Mouse (Mus musculus): ENCODE measurements at regions not wholly inside any gene's neighbourhood (a gene's known extent, or its start where the extent isn't known, plus 50 kb on each side); places are given as distances from the start of the nearest gene placed in this dataset.

DNA sequence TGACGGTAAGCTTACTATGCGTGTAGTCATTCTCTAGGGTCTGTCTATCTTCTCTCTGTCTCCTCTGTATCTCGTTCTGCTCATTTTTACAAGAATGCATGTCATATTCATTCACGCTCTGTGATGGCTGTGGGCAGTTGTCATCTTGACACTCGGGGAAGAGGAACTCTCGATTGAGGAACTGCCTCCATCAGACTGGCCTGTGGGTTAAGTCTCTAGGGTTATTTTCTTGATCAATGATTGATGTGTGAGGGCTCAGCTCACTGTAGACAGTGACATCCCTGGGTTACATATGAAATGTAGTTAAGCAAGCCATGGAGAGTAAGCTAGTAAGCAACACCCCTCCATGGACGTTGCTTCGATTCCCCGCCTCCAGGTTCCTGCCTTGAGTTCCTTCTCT is 178.0 kb upstream of the Rreb1 start:
- no peak for ATAC-seq (ENCODE audit: insufficient number of reproducible peaks, insufficient read depth, low FRiP score, low read depth)
- H3K36me3 ChIP-seq (ENCODE audit: control insufficient read depth, insufficient read depth, low read length) = no peaks in the 10 kb centered on the region
- H3K27me3 ChIP-seq (ENCODE audit: control insufficient read depth, insufficient read depth, low read length) = no peaks in the 10 kb centered on the region
- H3K27ac ChIP-seq (replicated peaks in 1 of 2; ENCODE audit: control insufficient read depth in 1 of 2, insufficient read depth in 1 of 2, low read depth in 2 of 2, low read length in 2 of 2) = no peak overlapping the region
- H3K4me2 ChIP-seq (ENCODE audit: low read length) = no peak overlapping the region
- H3K9ac ChIP-seq (ENCODE audit: low read length) = no peak overlapping the region
- no peak overlapping the region for H3K4me3 ChIP-seq (ENCODE audit: control insufficient read depth in 1 of 2, insufficient read depth in 1 of 2, low read depth in 1 of 2, low read length in 2 of 2)
- H3K4me1 ChIP-seq (ENCODE audit: control insufficient read depth in 2 of 2, insufficient read depth in 2 of 2, low read length in 2 of 2) = peaks cover 28 to 54% of the 10 kb centered on the region in 2 experiments
- no peaks in the 10 kb centered on the region for H3K9me3 ChIP-seq (ENCODE audit: control insufficient read depth, low read length)
- 91% methylated on average over 9 of the region's 9 CpGs for WGBS

DNA sequence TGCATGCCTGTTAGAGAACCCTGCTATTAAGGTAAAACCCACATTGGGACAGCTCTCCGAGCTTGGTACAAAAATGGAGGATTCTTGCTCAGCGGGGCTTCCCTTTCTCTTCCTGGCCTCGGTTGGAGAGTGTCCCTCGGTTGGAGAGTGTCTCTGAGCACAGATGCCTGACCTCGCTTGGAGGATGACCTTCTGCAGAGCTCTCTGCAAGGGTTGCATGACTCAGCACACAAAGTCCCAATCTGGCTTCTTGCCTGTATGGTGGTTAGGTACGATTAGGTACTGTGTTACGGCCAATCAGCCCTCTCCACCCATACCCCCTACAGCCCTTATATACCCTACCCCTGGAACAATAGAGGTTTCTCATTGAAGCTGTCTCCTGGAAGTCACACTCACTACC is 177.1 kb upstream of the Rreb1 start:
- no peak for ATAC-seq (ENCODE audit: insufficient number of reproducible peaks, insufficient read depth, low FRiP score, low read depth)
- 54% methylated on average over 7 of the region's 7 CpGs for WGBS

DNA sequence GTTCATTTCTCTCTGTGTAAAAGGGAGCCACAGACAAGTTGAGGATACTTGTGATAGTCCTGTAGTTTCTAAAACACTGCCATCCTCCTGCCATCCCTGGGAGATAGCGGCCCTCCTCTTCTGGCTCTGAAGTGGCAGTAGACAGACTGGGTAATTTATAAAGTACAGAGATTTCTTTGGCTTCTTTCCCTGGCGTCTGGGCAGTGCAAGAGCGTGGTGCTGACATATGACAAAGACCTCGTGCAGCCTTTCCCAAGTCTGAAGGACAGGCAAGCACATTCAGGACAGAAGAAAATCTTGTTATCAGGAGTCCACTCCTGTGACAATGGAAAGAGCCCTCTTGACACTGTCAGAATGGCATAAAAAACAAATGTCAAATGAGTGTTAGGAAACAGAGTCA is 175.9 kb upstream of the Rreb1 start:
- peak overlapping the region; percentile 35 for H3K4me2 ChIP-seq (ENCODE audit: low read length)
- no peak overlapping the region for H3K9ac ChIP-seq (ENCODE audit: low read length)
- peak; percentile 85 for ATAC-seq (ENCODE audit: insufficient number of reproducible peaks, insufficient read depth, low FRiP score, low read depth)
- H3K27ac ChIP-seq (replicated peaks in 1 of 2; ENCODE audit: control insufficient read depth in 1 of 2, insufficient read depth in 1 of 2, low read depth in 2 of 2, low read length in 2 of 2) = peak overlapping the region; percentile 69 to 75
- no peaks in the 10 kb centered on the region for H3K9me3 ChIP-seq (ENCODE audit: control insufficient read depth, low read length)
- no peaks in the 10 kb centered on the region for H3K27me3 ChIP-seq (ENCODE audit: control insufficient read depth, insufficient read depth, low read length)
- WGBS = 3% methylated on average over 4 of the region's 4 CpGs
- H3K4me1 ChIP-seq (ENCODE audit: control insufficient read depth in 2 of 2, insufficient read depth in 2 of 2, low read length in 2 of 2) = peaks cover 28 to 51% of the 10 kb centered on the region in 2 experiments
- H3K4me3 ChIP-seq (ENCODE audit: control insufficient read depth in 1 of 2, insufficient read depth in 1 of 2, low read depth in 1 of 2, low read length in 2 of 2) = no peak overlapping the region
- no peaks in the 10 kb centered on the region for H3K36me3 ChIP-seq (ENCODE audit: control insufficient read depth, insufficient read depth, low read length)

More for the DNA sequence above, 177.1 kb upstream of the Rreb1 start:
- no peak overlapping the region for H3K9ac ChIP-seq (ENCODE audit: low read length)
- H3K27ac ChIP-seq (replicated peaks in 1 of 2; ENCODE audit: control insufficient read depth in 1 of 2, insufficient read depth in 1 of 2, low read depth in 2 of 2, low read length in 2 of 2) = no peak overlapping the region; a peak in 1 of 4 replicates
- no peaks in the 10 kb centered on the region for H3K9me3 ChIP-seq (ENCODE audit: control insufficient read depth, low read length)
- H3K4me1 ChIP-seq (ENCODE audit: control insufficient read depth in 2 of 2, insufficient read depth in 2 of 2, low read length in 2 of 2) = peaks cover 28 to 51% of the 10 kb centered on the region in 2 experiments
- H3K27me3 ChIP-seq (ENCODE audit: control insufficient read depth, insufficient read depth, low read length) = no peaks in the 10 kb centered on the region
- no peak overlapping the region for H3K4me3 ChIP-seq (ENCODE audit: control insufficient read depth in 1 of 2, insufficient read depth in 1 of 2, low read depth in 1 of 2, low read length in 2 of 2)
- no peaks in the 10 kb centered on the region for H3K36me3 ChIP-seq (ENCODE audit: control insufficient read depth, insufficient read depth, low read length)
- H3K4me2 ChIP-seq (ENCODE audit: low read length) = no peak overlapping the region

- no peaks in the 10 kb centered on the region for H3K27me3 ChIP-seq (ENCODE audit: control insufficient read depth, insufficient read depth, low read length)
- H3K4me3 ChIP-seq (ENCODE audit: control insufficient read depth in 1 of 2, insufficient read depth in 1 of 2, low read depth in 1 of 2, low read length in 2 of 2) = no peak overlapping the region
- H3K9ac ChIP-seq (ENCODE audit: low read length) = no peak overlapping the region
- H3K9me3 ChIP-seq (ENCODE audit: control insufficient read depth, low read length) = no peaks in the 10 kb centered on the region
- ATAC-seq (ENCODE audit: insufficient number of reproducible peaks, insufficient read depth, low FRiP score, low read depth) = no peak
- 74% methylated on average over 8 of the region's 8 CpGs for WGBS
- H3K36me3 ChIP-seq (ENCODE audit: control insufficient read depth, insufficient read depth, low read length) = no peaks in the 10 kb centered on the region
- no peak overlapping the region for H3K4me2 ChIP-seq (ENCODE audit: low read length)
- H3K27ac ChIP-seq (replicated peaks in 1 of 2; ENCODE audit: control insufficient read depth in 1 of 2, insufficient read depth in 1 of 2, low read depth in 2 of 2, low read length in 2 of 2) = no peak overlapping the region
- H3K4me1 ChIP-seq (ENCODE audit: control insufficient read depth in 2 of 2, insufficient read depth in 2 of 2, low read length in 2 of 2) = peaks cover 22 to 42% of the 10 kb centered on the region in 2 experiments
These were observed 174.8 kb upstream of the Rreb1 start for GRCm38 (mm10) chr13:37603226-37603994.

DNA sequence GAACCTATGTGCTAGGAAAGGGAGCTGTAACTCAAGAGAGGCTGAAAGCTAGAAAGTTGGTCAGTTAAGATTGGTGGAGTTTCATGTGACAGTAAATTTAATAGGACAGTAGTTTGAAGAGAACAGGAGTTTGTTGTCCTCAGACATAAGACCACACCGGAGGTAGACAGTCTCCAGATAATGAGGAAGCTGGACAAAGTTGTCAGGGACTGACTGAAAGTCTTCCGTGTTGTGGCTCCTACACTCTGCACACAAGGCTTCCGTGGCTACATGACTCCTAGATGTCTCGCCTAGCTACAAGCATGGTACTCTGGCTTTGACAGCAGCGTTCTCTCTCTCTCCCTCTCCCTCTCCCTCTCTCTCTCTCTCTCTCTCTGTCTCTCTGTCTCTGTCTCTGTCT is 171.9 kb upstream of the Rreb1 start:
- Histone ChIP-seq H3K27me3 (ENCODE audit: control insufficient read depth, insufficient read depth, low read length) (no peaks in the 10 kb centered on the region), H3K9me3 (ENCODE audit: control insufficient read depth, low read length) (no peaks in the 10 kb centered on the region), H3K4me2 (ENCODE audit: low read length) (no peak overlapping the region), H3K4me3 (ENCODE audit: control insufficient read depth in 1 of 2, insufficient read depth in 1 of 2, low read depth in 1 of 2, low read length in 2 of 2) (no peak overlapping the region), H3K4me1 (ENCODE audit: control insufficient read depth in 2 of 2, insufficient read depth in 2 of 2, low read length in 2 of 2) (peaks cover 16 to 30% of the 10 kb centered on the region in 2 experiments), H3K9ac (ENCODE audit: low read length) (no peak overlapping the region), H3K27ac (replicated peaks in 1 of 2; ENCODE audit: control insufficient read depth in 1 of 2, insufficient read depth in 1 of 2, low read depth in 2 of 2, low read length in 2 of 2) (no peak overlapping the region), H3K36me3 (ENCODE audit: control insufficient read depth, insufficient read depth, low read length) (no peaks in the 10 kb centered on the region)
- no peak for ATAC-seq (ENCODE audit: insufficient number of reproducible peaks, insufficient read depth, low FRiP score, low read depth)
- WGBS = 91% methylated on average over 5 of the region's 5 CpGs

DNA sequence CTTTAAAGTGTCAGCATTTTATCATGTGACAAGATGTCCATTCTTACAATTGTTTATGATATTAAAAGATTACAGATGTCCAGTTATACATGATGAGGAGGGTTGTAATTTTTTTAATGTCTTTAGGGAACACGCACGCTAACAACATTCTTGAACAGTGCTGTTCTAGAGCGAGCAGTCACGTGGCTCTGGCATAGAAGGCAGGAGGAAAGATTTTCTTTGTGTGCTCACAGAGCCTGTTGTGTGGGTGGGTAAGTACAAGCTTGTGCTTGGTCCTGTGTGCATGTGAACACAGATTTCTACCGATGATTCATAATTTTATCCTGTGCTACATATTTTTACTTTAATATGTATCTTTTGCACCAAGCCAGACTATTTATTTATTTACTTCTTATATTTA is 169.1 kb upstream of the Rreb1 start:
- H3K4me1 ChIP-seq (ENCODE audit: control insufficient read depth in 2 of 2, insufficient read depth in 2 of 2, low read length in 2 of 2) = peaks cover 7 to 8% of the 10 kb centered on the region in 2 experiments
- no peak overlapping the region for H3K27ac ChIP-seq (replicated peaks in 1 of 2; ENCODE audit: control insufficient read depth in 1 of 2, insufficient read depth in 1 of 2, low read depth in 2 of 2, low read length in 2 of 2)
- ATAC-seq (ENCODE audit: insufficient number of reproducible peaks, insufficient read depth, low FRiP score, low read depth) = no peak
- no peaks in the 10 kb centered on the region for H3K36me3 ChIP-seq (ENCODE audit: control insufficient read depth, insufficient read depth, low read length)
- no peaks in the 10 kb centered on the region for H3K9me3 ChIP-seq (ENCODE audit: control insufficient read depth, low read length)
- H3K4me2 ChIP-seq (ENCODE audit: low read length) = no peak overlapping the region
- no peaks in the 10 kb centered on the region for H3K27me3 ChIP-seq (ENCODE audit: control insufficient read depth, insufficient read depth, low read length)
- H3K9ac ChIP-seq (ENCODE audit: low read length) = no peak overlapping the region
- no peak overlapping the region for H3K4me3 ChIP-seq (ENCODE audit: control insufficient read depth in 1 of 2, insufficient read depth in 1 of 2, low read depth in 1 of 2, low read length in 2 of 2)
- 88% methylated on average over 5 of the region's 5 CpGs for WGBS

GRCm38 (mm10) chr13:37611387-37611786 is 166.8 kb upstream of the Rreb1 start:
- Histone ChIP-seq H3K27ac (replicated peaks in 1 of 2; ENCODE audit: control insufficient read depth in 1 of 2, insufficient read depth in 1 of 2, low read depth in 2 of 2, low read length in 2 of 2) (no peak overlapping the region), H3K4me2 (ENCODE audit: low read length) (no peak overlapping the region), H3K36me3 (ENCODE audit: control insufficient read depth, insufficient read depth, low read length) (no peaks in the 10 kb centered on the region), H3K9me3 (ENCODE audit: control insufficient read depth, low read length) (no peaks in the 10 kb centered on the region), H3K4me1 (ENCODE audit: control insufficient read depth in 2 of 2, insufficient read depth in 2 of 2, low read length in 2 of 2) (no peaks in the 10 kb centered on the region), H3K9ac (ENCODE audit: low read length) (no peak overlapping the region), H3K27me3 (ENCODE audit: control insufficient read depth, insufficient read depth, low read length) (no peaks in the 10 kb centered on the region), H3K4me3 (ENCODE audit: control insufficient read depth in 1 of 2, insufficient read depth in 1 of 2, low read depth in 1 of 2, low read length in 2 of 2) (no peak overlapping the region)
- ATAC-seq (ENCODE audit: insufficient number of reproducible peaks, insufficient read depth, low FRiP score, low read depth) = no peak
- WGBS = 77% methylated on average over 3 of the region's 3 CpGs

GRCm38 (mm10) chr13:37617015-37617414 is 161.2 kb upstream of the Rreb1 start:
- 76% methylated on average over 4 of the region's 4 CpGs for WGBS
- H3K4me1 ChIP-seq (ENCODE audit: control insufficient read depth in 2 of 2, insufficient read depth in 2 of 2, low read length in 2 of 2) = peaks cover 10 to 21% of the 10 kb centered on the region in 2 experiments
- no peak overlapping the region for H3K4me2 ChIP-seq (ENCODE audit: low read length)
- no peaks in the 10 kb centered on the region for H3K27me3 ChIP-seq (ENCODE audit: control insufficient read depth, insufficient read depth, low read length)
- no peaks in the 10 kb centered on the region for H3K9me3 ChIP-seq (ENCODE audit: control insufficient read depth, low read length)
- no peaks in the 10 kb centered on the region for H3K36me3 ChIP-seq (ENCODE audit: control insufficient read depth, insufficient read depth, low read length)
- no peak overlapping the region for H3K27ac ChIP-seq (replicated peaks in 1 of 2; ENCODE audit: control insufficient read depth in 1 of 2, insufficient read depth in 1 of 2, low read depth in 2 of 2, low read length in 2 of 2)
- H3K4me3 ChIP-seq (ENCODE audit: control insufficient read depth in 1 of 2, insufficient read depth in 1 of 2, low read depth in 1 of 2, low read length in 2 of 2) = no peak overlapping the region
- no peak overlapping the region for H3K9ac ChIP-seq (ENCODE audit: low read length)
- no peak for ATAC-seq (ENCODE audit: insufficient number of reproducible peaks, insufficient read depth, low FRiP score, low read depth)

Data from heart, embryonic 14.5 days (tissue).